Mouse (Mus musculus) urinary bladder, adult 18-20 months (tissue): ENCODE results near the gene Disc1.
A peak's percentile ranks its signal among the peaks of the same experiment; 100 is the strongest.

Source experiments
- DNase-seq, 2 experiments: peaks; one replicate each; pipeline ENCODE4 v3.0.0; 2022; ENCODE audit warnings: low spot score in 2 of 2, mixed read lengths in 2 of 2

The Disc1 gene

GRCm38 (mm10) chr8:125126482-125126881, 72.5 kb downstream of the Disc1 start:
- no peak for DNase-seq

- DNase-seq, result no peak
Measured at GRCm38 (mm10) chr8:125127621-125128020, 73.6 kb downstream of the Disc1 start.

GRCm38 (mm10) chr8:125128305-125128704, 74.3 kb downstream of the Disc1 start:
- DNase-seq, result no peak

GRCm38 (mm10) chr8:125130835-125131234, 76.8 kb downstream of the Disc1 start:
- DNase-seq, result no peak

- DNase-seq, result no peak
Measured at GRCm38 (mm10) chr8:125131265-125131664, 77.3 kb downstream of the Disc1 start.

- peak in 1 of 2 experiments; percentile 24 for DNase-seq
Measured at GRCm38 (mm10) chr8:125133685-125134114, 79.7 kb downstream of the Disc1 start.

GRCm38 (mm10) chr8:125134876-125135275, 80.9 kb downstream of the Disc1 start:
- DNase-seq, result no peak

- DNase-seq, result no peak
Measured at GRCm38 (mm10) chr8:125139689-125140150, 85.7 kb downstream of the Disc1 start.

GRCm38 (mm10) chr8:125140965-125141364, 87.0 kb downstream of the Disc1 start:
- no peak for DNase-seq

- DNase-seq, result no peak
Measured at GRCm38 (mm10) chr8:125156863-125157640, 103.1 kb downstream of the Disc1 start.

GRCm38 (mm10) chr8:125157641-125158005, 103.6 kb downstream of the Disc1 start:
- DNase-seq, result no peak

- DNase-seq, result no peak
Measured at GRCm38 (mm10) chr8:125159387-125159786, 105.4 kb downstream of the Disc1 start.

GRCm38 (mm10) chr8:125163491-125163890, 109.5 kb downstream of the Disc1 start:
- DNase-seq, result no peak

- DNase-seq, result no peak
Measured at GRCm38 (mm10) chr8:125163906-125164305, 109.9 kb downstream of the Disc1 start.

- no peak for DNase-seq
Measured at GRCm38 (mm10) chr8:125165505-125166446, 111.8 kb downstream of the Disc1 start.

- DNase-seq, result no peak
Measured at GRCm38 (mm10) chr8:125166545-125166944, 112.5 kb downstream of the Disc1 start.

- no peak for DNase-seq
Measured at GRCm38 (mm10) chr8:125166988-125167387, 113.0 kb downstream of the Disc1 start.

- DNase-seq, result no peak
Measured at GRCm38 (mm10) chr8:125169628-125170027, 115.6 kb downstream of the Disc1 start.

GRCm38 (mm10) chr8:125171531-125171930, 117.5 kb downstream of the Disc1 start:
- DNase-seq, result no peak

GRCm38 (mm10) chr8:125174237-125174636, 120.2 kb downstream of the Disc1 start:
- peak in 1 of 2 experiments; percentile 48 for DNase-seq

GRCm38 (mm10) chr8:125174851-125175250, 120.9 kb downstream of the Disc1 start:
- no peak for DNase-seq

GRCm38 (mm10) chr8:125175661-125176060, 121.7 kb downstream of the Disc1 start:
- DNase-seq, result no peak
